Mouse (Mus musculus) kidney, postnatal 0 days (tissue): ENCODE measurements around the gene Ttc38. TPM values are rescaled to one million over a fixed set of nuclear protein-coding genes. Genes with fewer than 3 reads are reported as not detected.

Experiments used
- ATAC-seq: fragments of 200-750 bp; cut with Nextera tagmentation; replicated peaks from 2 replicates; pipeline ENCODE4 v1.8.0; 2017; ENCODE audit warnings: low read depth, moderate number of reproducible peaks, moderate TSS enrichment, moderate library complexity; ENCODE audit not compliant: low FRiP score
- DNase-seq: peaks from one replicate; pipeline ENCODE4 v3.0.0-alpha.2; 2016; ENCODE audit warnings: low spot score
- H3K27ac ChIP-seq: fragments of 300-500 bp; sonication (generic); 2 replicates; pipeline ENCODE4 v1.5.1; 2014; ENCODE audit warnings: mild to moderate bottlenecking
- H3K27me3 ChIP-seq: fragments of 300-500 bp; sonication (generic); 2 replicates; pipeline ENCODE4 v1.6.1; 2014; ENCODE audit warnings: low read length, mixed read lengths; ENCODE audit not compliant: insufficient read depth
- H3K36me3 ChIP-seq: fragments of 300-500 bp; sonication (generic); 2 replicates; pipeline ENCODE4 v1.6.1; 2014; ENCODE audit warnings: low read length, mixed read lengths; ENCODE audit not compliant: insufficient read depth
- H3K4me1 ChIP-seq: fragments of 300-500 bp; sonication (generic); replicated peaks from 2 replicates; pipeline ENCODE4 v1.6.1; 2014; ENCODE audit warnings: antibody characterized with exemption, low read length, mixed read lengths; ENCODE audit not compliant: insufficient read depth
- H3K4me2 ChIP-seq: fragments of 300-500 bp; sonication (generic); 2 replicates; pipeline ENCODE4 v1.6.1; 2014; ENCODE audit warnings: mild to moderate bottlenecking, low read length, moderate library complexity, mixed read lengths
- H3K4me3 ChIP-seq: fragments of 300-500 bp; sonication (generic); replicated peaks from 2 replicates; pipeline ENCODE4 v1.5.1; 2014; ENCODE audit warnings: low read depth, low read length
- H3K9ac ChIP-seq: fragments of 300-500 bp; sonication (generic); 2 replicates; pipeline ENCODE4 v1.6.1; 2014; ENCODE audit warnings: low read depth, low read length
- H3K9me3 ChIP-seq: fragments of 300-500 bp; sonication (generic); replicated peaks from 2 replicates; pipeline ENCODE4 v1.6.1; 2016; ENCODE audit warnings: low read length, inconsistent platforms, mixed read lengths
- CTCF ChIP-seq: IDR thresholded peaks from 2 replicates; pipeline ENCODE4 v1.5.1; 2016; ENCODE audit warnings: antibody characterized with exemption, low read depth, mild to moderate bottlenecking, moderate library complexity
- WGBS: fragments of 180-500 bp; shearing (Covaris S2); extraction: QIAGEN DNeasy Blood & Tissue Kit; methylation state at CpG from one replicate; pipeline ENCODE4 v1.1.7; 2014; 5-methylcytosine and 5-hydroxymethylcytosine counted together
- polyA plus RNA-seq: library from polyadenylated mRNA; unstranded; fragments of >200 nt; fragmentation: Nextera tagmentation; extraction: Ambion mirVana; gene quantifications from 2 replicates; pipeline ENCODE4 v1.2.1, GENCODE M21; 2015

Ttc38 gene
- polyA plus RNA-seq, 1 experiment from 2014 or later: 8.7 TPM

DNA sequence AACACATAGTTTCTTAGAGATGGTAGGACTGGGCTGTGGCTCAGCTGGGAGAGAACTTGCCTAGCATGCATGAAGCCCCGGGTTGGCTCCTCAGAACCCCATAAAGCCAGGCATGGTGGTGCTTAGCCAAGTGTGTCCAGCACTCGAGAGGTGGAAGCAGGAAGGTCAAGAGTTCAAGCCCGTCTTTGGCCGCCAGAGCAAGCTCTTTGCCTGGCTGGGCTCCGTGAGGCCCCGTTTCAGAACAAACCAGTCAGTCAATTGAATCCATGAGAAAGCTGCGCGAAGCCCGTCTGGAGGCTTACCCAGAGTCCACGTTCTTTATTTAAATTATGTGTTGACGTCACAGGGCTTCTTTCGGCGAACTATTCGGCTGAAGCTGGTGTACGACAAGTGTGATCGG lies 43.5 kb upstream of the Ttc38 start:
- no peak for ATAC-seq
- Histone ChIP-seq H3K36me3 (no peaks in the 10 kb centered on the region), H3K27ac (no peak overlapping the region), H3K9ac (no peak overlapping the region), H3K4me2 (no peak overlapping the region), H3K9me3 (no peaks in the 10 kb centered on the region), H3K4me1 (0 out of 2 replicates have a peak, but pooled peaks cover 3% of the 10 kb centered on the region), H3K4me3 (no peak overlapping the region), H3K27me3 (no peaks in the 10 kb centered on the region)
- 52% methylated on average over 16 of the region's 16 CpGs for WGBS
- no peak for DNase-seq
- TF ChIP-seq CTCF: no peak

DNA sequence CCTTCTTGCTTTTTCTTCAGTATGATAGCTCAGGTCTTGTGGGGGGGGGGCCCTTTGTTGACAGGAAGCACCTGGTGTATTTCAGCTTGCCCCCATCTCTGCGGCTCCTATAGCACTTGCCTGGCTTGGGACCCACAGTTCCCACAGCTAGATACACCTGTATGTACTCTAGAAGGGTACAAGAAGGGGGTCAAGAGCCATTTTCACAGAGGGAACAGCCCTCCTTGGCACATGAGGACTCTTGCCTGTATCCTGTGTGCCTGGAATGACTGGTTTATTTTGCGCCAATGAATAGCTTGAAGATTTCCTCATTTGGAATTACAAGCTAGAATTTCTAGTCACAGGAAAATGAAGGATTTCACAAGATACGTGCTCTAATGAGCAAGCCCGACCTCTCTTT lies 40.7 kb upstream of the Ttc38 start:
- Histone ChIP-seq H3K27ac (no peak overlapping the region), H3K36me3 (no peaks in the 10 kb centered on the region), H3K4me1 (0 out of 2 replicates have a peak, but pooled peaks cover 3% of the 10 kb centered on the region), H3K4me3 (no peak overlapping the region), H3K27me3 (no peaks in the 10 kb centered on the region), H3K9ac (no peak overlapping the region), H3K4me2 (no peak overlapping the region), H3K9me3 (no peaks in the 10 kb centered on the region)
- DNase-seq (no peak), ATAC-seq (no peak)
- no peak for TF ChIP-seq CTCF
- WGBS: 85% methylated on average over 4 of the region's 4 CpGs

DNA sequence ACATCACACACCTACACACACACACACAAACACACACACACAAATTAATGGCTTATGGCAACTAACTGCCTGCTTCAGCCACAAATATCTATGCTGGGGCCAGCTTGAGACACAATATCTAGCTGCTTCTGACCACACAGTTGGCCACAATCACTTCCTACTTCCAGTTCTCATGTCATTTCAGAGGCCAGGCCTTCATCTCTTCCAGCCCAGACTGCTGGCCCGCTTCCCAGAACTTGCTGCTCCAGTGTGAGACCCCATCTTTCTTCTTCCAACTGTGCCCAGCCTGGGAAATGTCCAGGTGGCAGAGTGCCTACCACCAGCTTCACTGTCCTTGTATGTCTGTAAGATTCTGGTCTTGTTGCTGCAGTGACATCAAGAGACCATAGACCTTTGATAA lies 39.3 kb upstream of the Ttc38 start:
- Histone ChIP-seq H3K4me1 (0 out of 2 replicates have a peak, but pooled peaks cover 3% of the 10 kb centered on the region), H3K4me2 (no peak overlapping the region), H3K27ac (no peak overlapping the region), H3K27me3 (no peaks in the 10 kb centered on the region), H3K9ac (no peak overlapping the region), H3K4me3 (no peak overlapping the region), H3K9me3 (no peaks in the 10 kb centered on the region), H3K36me3 (no peaks in the 10 kb centered on the region)
- ATAC-seq: no peak
- DNase-seq: no peak
- 86% methylated on average over 1 of the region's 1 CpGs for WGBS
- no peak for TF ChIP-seq CTCF

DNA sequence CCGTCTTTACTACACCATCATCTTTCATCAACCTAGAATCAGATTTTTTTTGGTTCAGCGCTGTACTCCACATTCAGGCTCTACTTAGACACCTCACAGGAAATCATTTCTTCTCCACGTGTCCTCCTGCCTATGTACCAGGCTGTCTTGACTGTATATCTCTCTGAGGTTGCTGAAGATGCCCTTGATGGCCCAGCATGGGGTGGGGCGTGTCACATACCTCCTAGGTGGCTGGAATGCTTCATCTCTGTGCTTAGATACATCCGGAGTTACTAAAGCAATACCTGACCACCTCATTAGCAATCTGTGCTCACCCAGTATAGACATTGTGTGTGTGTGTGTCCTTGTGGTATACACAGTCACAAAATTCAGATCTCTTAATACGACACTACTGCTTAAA lies 36.6 kb upstream of the Ttc38 start:
- DNase-seq (no peak), ATAC-seq (no peak)
- WGBS: 78% methylated on average over 6 of the region's 6 CpGs
- no peaks in the 10 kb centered on the region for H3K36me3 ChIP-seq
- H3K4me2 ChIP-seq: no peak overlapping the region
- no peak for TF ChIP-seq CTCF
- no peaks in the 10 kb centered on the region for H3K9me3 ChIP-seq
- no peaks in the 10 kb centered on the region for H3K4me1 ChIP-seq
- no peak overlapping the region for H3K27ac ChIP-seq
- H3K9ac ChIP-seq: no peak overlapping the region
- no peak overlapping the region for H3K4me3 ChIP-seq
- no peaks in the 10 kb centered on the region for H3K27me3 ChIP-seq

DNA sequence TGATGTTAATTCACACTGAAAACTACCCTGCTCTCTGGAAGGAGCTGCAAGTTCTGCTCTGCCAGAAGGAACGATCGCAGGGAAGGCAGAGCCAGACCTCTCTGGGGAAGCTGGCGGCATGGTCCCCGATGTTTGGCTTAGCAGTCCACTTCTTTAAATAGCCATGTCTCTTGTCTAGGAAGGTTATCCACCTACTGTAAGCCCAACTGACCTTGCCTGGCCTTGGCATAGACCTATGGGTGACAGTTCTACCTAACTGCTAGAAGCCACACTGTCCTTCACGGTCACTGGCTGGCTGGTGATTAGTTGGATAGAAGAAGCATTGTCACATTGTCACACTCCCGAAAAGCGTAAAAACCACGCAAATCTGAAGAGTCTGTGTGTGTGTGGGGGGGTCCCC lies 33.4 kb upstream of the Ttc38 start:
- ATAC-seq: no peak
- Histone ChIP-seq H3K4me2 (no peak overlapping the region), H3K27me3 (no peaks in the 10 kb centered on the region), H3K27ac (no peak overlapping the region), H3K9ac (no peak overlapping the region), H3K36me3 (no peaks in the 10 kb centered on the region), H3K4me3 (no peak overlapping the region), H3K9me3 (no peaks in the 10 kb centered on the region), H3K4me1 (no peaks in the 10 kb centered on the region)
- TF ChIP-seq CTCF: no peak
- 93% methylated on average over 8 of the region's 8 CpGs for WGBS
- DNase-seq: no peak

DNA sequence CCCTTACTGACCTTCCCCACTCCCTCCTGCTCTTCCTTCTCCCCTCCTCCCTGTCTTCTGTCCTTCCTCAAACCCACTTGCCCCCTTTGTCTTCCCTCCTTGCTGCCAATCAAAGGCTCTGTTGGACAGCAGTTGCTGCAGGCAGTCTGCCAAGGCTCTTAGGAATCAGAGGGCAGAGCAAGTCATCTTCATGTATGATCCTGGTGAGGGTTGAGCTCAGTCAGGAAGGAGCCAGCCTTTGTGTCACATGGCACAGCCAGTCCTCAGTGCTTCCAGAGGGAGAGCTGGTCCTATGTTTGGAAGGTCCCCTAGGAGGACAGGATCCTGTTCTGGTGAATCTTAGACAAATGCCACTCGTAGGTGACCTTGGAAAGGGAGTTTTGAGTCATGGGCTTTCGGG lies 29.2 kb upstream of the Ttc38 start:
- 79% methylated on average over 2 of the region's 2 CpGs for WGBS
- Histone ChIP-seq H3K27me3 (no peaks in the 10 kb centered on the region), H3K9me3 (no peaks in the 10 kb centered on the region), H3K36me3 (no peaks in the 10 kb centered on the region), H3K4me1 (no peaks in the 10 kb centered on the region), H3K4me3 (no peak overlapping the region), H3K9ac (no peak overlapping the region), H3K27ac (no peak overlapping the region), H3K4me2 (no peak overlapping the region)
- ATAC-seq (no peak), DNase-seq (no peak)
- TF ChIP-seq CTCF: no peak

DNA sequence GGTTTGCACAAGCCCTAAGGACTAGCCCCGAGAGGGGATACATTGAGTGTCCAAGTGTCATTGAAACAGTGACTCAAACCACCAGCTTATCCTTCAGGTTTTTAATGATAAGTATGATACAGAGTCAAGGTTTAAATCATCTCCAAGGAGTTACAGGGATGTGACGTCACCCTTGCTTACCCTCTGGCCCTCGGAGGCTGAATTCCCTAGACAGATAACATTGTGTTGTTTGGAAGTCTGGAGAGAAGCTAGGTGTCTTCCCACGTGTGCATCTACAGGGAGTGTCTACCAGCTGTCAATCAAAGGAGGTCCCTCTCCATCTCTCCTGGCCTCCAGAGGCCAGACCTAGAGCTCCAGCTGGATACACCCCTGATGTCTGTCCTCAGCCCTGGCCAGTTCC lies 25.2 kb upstream of the Ttc38 start:
- H3K9ac ChIP-seq: no peak overlapping the region
- ATAC-seq: no peak
- TF ChIP-seq CTCF: no peak
- no peaks in the 10 kb centered on the region for H3K4me1 ChIP-seq
- no peaks in the 10 kb centered on the region for H3K36me3 ChIP-seq
- H3K27ac ChIP-seq: no peak overlapping the region
- H3K27me3 ChIP-seq: no peaks in the 10 kb centered on the region
- H3K4me2 ChIP-seq: no peak overlapping the region
- WGBS: 72% methylated on average over 4 of the region's 4 CpGs
- no peak overlapping the region for H3K4me3 ChIP-seq
- DNase-seq: no peak
- H3K9me3 ChIP-seq: no peaks in the 10 kb centered on the region
